Mouse (Mus musculus): ENCODE data around the gene Mycbp2. TPM values are rescaled to one million over a fixed set of nuclear protein-coding genes. Genes with fewer than 3 reads are reported as not detected.
A peak's percentile ranks its signal among the peaks of the same experiment; 100 is the strongest.

Gene Mycbp2
- polyA plus RNA-seq, 1 experiment from 2014 or later, result 58.1 TPM

- H3K9me3 ChIP-seq (replicated peaks; ENCODE audit: control insufficient read depth, low read length, poor library complexity, severe bottlenecking), result no peaks in the 10 kb centered on the region
- ATAC-seq, result no peak
- WGBS, result 67% methylated on average over 3 of the region's 3 CpGs
Observed at GRCm38 (mm10) chr14:103356066-103356465, 9.5 kb upstream of the Mycbp2 start.

GRCm38 (mm10) chr14:103354396-103355352 is 8.1 kb upstream of the Mycbp2 start:
- no peaks in the 10 kb centered on the region for H3K27me3 ChIP-seq (ENCODE audit: control insufficient read depth, insufficient read depth, low read depth, low read length)
- H3K36me3 ChIP-seq (ENCODE audit: control insufficient read depth, insufficient read depth, low read length), result no peaks in the 10 kb centered on the region
- H3K4me2 ChIP-seq (ENCODE audit: low read length), result peak overlapping the region; percentile 28; the same call in 1 of the 2 replicates
- H3K4me3 ChIP-seq (ENCODE audit: low read depth, low read length), result no peak overlapping the region
- H3K4me1 ChIP-seq (ENCODE audit: control insufficient read depth, insufficient read depth, low read length), result peaks cover 9% of the 10 kb centered on the region; the same call in 1 of the 2 replicates
- no peak overlapping the region for H3K9ac ChIP-seq (ENCODE audit: low read depth, low read length)
- H3K27ac ChIP-seq (ENCODE audit: low read length), result no peak overlapping the region
- no peak for ATAC-seq
- WGBS, result 27% methylated on average over 16 of the region's 18 CpGs
- no peaks in the 10 kb centered on the region for H3K9me3 ChIP-seq (replicated peaks; ENCODE audit: control insufficient read depth, low read length, poor library complexity, severe bottlenecking)

More at GRCm38 (mm10) chr14:103356066-103356465, 9.5 kb upstream of the Mycbp2 start:
- H3K4me2 ChIP-seq (ENCODE audit: low read length), result no peak overlapping the region
- no peak overlapping the region for H3K4me3 ChIP-seq (ENCODE audit: low read depth, low read length)
- no peak overlapping the region for H3K9ac ChIP-seq (ENCODE audit: low read depth, low read length)
- no peaks in the 10 kb centered on the region for H3K27me3 ChIP-seq (ENCODE audit: control insufficient read depth, insufficient read depth, low read depth, low read length)
- no peaks in the 10 kb centered on the region for H3K36me3 ChIP-seq (ENCODE audit: control insufficient read depth, insufficient read depth, low read length)
- H3K27ac ChIP-seq (ENCODE audit: low read length), result no peak overlapping the region
- H3K4me1 ChIP-seq (ENCODE audit: control insufficient read depth, insufficient read depth, low read length), result peaks cover 5% of the 10 kb centered on the region; the same call in 1 of the 2 replicates

GRCm38 (mm10) chr14:103345858-103346728 is 521 bp downstream of the Mycbp2 start:
- Histone ChIP-seq H3K36me3 (ENCODE audit: control insufficient read depth, insufficient read depth, low read length) (no peaks in the 10 kb centered on the region), H3K4me2 (ENCODE audit: low read length) (peak overlapping the region; percentile 81), H3K4me1 (ENCODE audit: control insufficient read depth, insufficient read depth, low read length) (peaks cover 43% of the 10 kb centered on the region), H3K9ac (ENCODE audit: low read depth, low read length) (peak overlapping the region; percentile 93), H3K9me3 (replicated peaks; ENCODE audit: control insufficient read depth, low read length, poor library complexity, severe bottlenecking) (no peaks in the 10 kb centered on the region), H3K4me3 (ENCODE audit: low read depth, low read length) (peak overlapping the region; percentile 86), H3K27me3 (ENCODE audit: control insufficient read depth, insufficient read depth, low read depth, low read length) (no peaks in the 10 kb centered on the region), H3K27ac (ENCODE audit: low read length) (peak overlapping the region; percentile 98)
- 0% methylated on average over 63 of the region's 83 CpGs for WGBS
- peak; percentile 58 for ATAC-seq

GRCm38 (mm10) chr14:103345486-103345857 is 1.1 kb downstream of the Mycbp2 start:
- Histone ChIP-seq H3K36me3 (ENCODE audit: control insufficient read depth, insufficient read depth, low read length) (no peaks in the 10 kb centered on the region), H3K4me3 (ENCODE audit: low read depth, low read length) (peak overlapping the region; percentile 86), H3K9ac (ENCODE audit: low read depth, low read length) (peak overlapping the region; percentile 93), H3K9me3 (replicated peaks; ENCODE audit: control insufficient read depth, low read length, poor library complexity, severe bottlenecking) (no peaks in the 10 kb centered on the region), H3K27me3 (ENCODE audit: control insufficient read depth, insufficient read depth, low read depth, low read length) (no peaks in the 10 kb centered on the region), H3K4me2 (ENCODE audit: low read length) (peak overlapping the region; percentile 73), H3K27ac (ENCODE audit: low read length) (peak overlapping the region; percentile 98), H3K4me1 (ENCODE audit: control insufficient read depth, insufficient read depth, low read length) (peaks cover 40% of the 10 kb centered on the region)
- ATAC-seq, result no peak
- WGBS, result 5% methylated on average over 6 of the region's 6 CpGs

GRCm38 (mm10) chr14:103345011-103345410 is 1.6 kb downstream of the Mycbp2 start:
- Histone ChIP-seq H3K27me3 (ENCODE audit: control insufficient read depth, insufficient read depth, low read depth, low read length) (no peaks in the 10 kb centered on the region), H3K4me1 (ENCODE audit: control insufficient read depth, insufficient read depth, low read length) (peaks cover 39% of the 10 kb centered on the region), H3K27ac (ENCODE audit: low read length) (no peak overlapping the region), H3K4me2 (ENCODE audit: low read length) (peak overlapping the region; percentile 73), H3K4me3 (ENCODE audit: low read depth, low read length) (peak overlapping the region; percentile 86), H3K9ac (ENCODE audit: low read depth, low read length) (peak overlapping the region; percentile 30; the same call in 1 of the 2 replicates), H3K9me3 (replicated peaks; ENCODE audit: control insufficient read depth, low read length, poor library complexity, severe bottlenecking) (no peaks in the 10 kb centered on the region), H3K36me3 (ENCODE audit: control insufficient read depth, insufficient read depth, low read length) (no peaks in the 10 kb centered on the region)
- 44% methylated on average over 2 of the region's 2 CpGs for WGBS
- no peak for ATAC-seq

GRCm38 (mm10) chr14:103343791-103344190 is 2.8 kb downstream of the Mycbp2 start:
- Histone ChIP-seq H3K9ac (ENCODE audit: low read depth, low read length) (no peak overlapping the region), H3K4me3 (ENCODE audit: low read depth, low read length) (peak overlapping the region; percentile 20), H3K9me3 (replicated peaks; ENCODE audit: control insufficient read depth, low read length, poor library complexity, severe bottlenecking) (no peaks in the 10 kb centered on the region), H3K27ac (ENCODE audit: low read length) (no peak overlapping the region), H3K4me1 (ENCODE audit: control insufficient read depth, insufficient read depth, low read length) (peaks cover 39% of the 10 kb centered on the region), H3K27me3 (ENCODE audit: control insufficient read depth, insufficient read depth, low read depth, low read length) (no peaks in the 10 kb centered on the region), H3K36me3 (ENCODE audit: control insufficient read depth, insufficient read depth, low read length) (no peaks in the 10 kb centered on the region), H3K4me2 (ENCODE audit: low read length) (peak overlapping the region; percentile 46)
- WGBS, result 54% methylated on average over 5 of the region's 5 CpGs
- no peak for ATAC-seq

- Histone ChIP-seq H3K9ac (ENCODE audit: low read depth, low read length) (no peak overlapping the region), H3K4me2 (ENCODE audit: low read length) (no peak overlapping the region; the same call in 1 of the 2 replicates), H3K4me3 (ENCODE audit: low read depth, low read length) (no peak overlapping the region), H3K9me3 (replicated peaks; ENCODE audit: control insufficient read depth, low read length, poor library complexity, severe bottlenecking) (no peaks in the 10 kb centered on the region), H3K4me1 (ENCODE audit: control insufficient read depth, insufficient read depth, low read length) (peaks cover 34% of the 10 kb centered on the region), H3K36me3 (ENCODE audit: control insufficient read depth, insufficient read depth, low read length) (no peaks in the 10 kb centered on the region), H3K27me3 (ENCODE audit: control insufficient read depth, insufficient read depth, low read depth, low read length) (no peaks in the 10 kb centered on the region), H3K27ac (ENCODE audit: low read length) (no peak overlapping the region)
- WGBS, result 88% methylated on average over 1 of the region's 1 CpGs
- ATAC-seq, result no peak
Observed at GRCm38 (mm10) chr14:103341385-103342294, 5.0 kb downstream of the Mycbp2 start.

GRCm38 (mm10) chr14:103312926-103313325 is 33.7 kb downstream of the Mycbp2 start:
- no peak for ATAC-seq
- Histone ChIP-seq H3K9me3 (replicated peaks; ENCODE audit: control insufficient read depth, low read length, poor library complexity, severe bottlenecking) (no peaks in the 10 kb centered on the region), H3K9ac (ENCODE audit: low read depth, low read length) (no peak overlapping the region), H3K4me2 (ENCODE audit: low read length) (no peak overlapping the region), H3K27me3 (ENCODE audit: control insufficient read depth, insufficient read depth, low read depth, low read length) (no peaks in the 10 kb centered on the region), H3K27ac (ENCODE audit: low read length) (no peak overlapping the region), H3K4me1 (ENCODE audit: control insufficient read depth, insufficient read depth, low read length) (no peaks in the 10 kb centered on the region), H3K36me3 (ENCODE audit: control insufficient read depth, insufficient read depth, low read length) (peaks cover 20% of the 10 kb centered on the region), H3K4me3 (ENCODE audit: low read depth, low read length) (no peak overlapping the region)
- WGBS, result 98% methylated on average over 4 of the region's 4 CpGs

Measured in midbrain, embryonic 16.5 days (tissue).